Mouse (Mus musculus): Measurements from ENCODE around the gene Lrp8.

- no peak for TF ChIP-seq CTCF (IDR thresholded peaks at IDR 0.05 in 2 of 3, conservative IDR thresholded peaks at IDR 0.05 in 1 of 3; ENCODE audit: control insufficient read depth in 1 of 3, insufficient read depth in 1 of 3, low read depth in 2 of 3, low read length in 3 of 3, poor library complexity in 1 of 3, severe bottlenecking in 1 of 3)
- no peak for TF ChIP-seq ZNF384 (IDR thresholded peaks at IDR 0.05; ENCODE audit: low read depth, low read length)
- TF ChIP-seq POLR2A (IDR thresholded peaks at IDR 0.05; ENCODE audit: control insufficient read depth in 1 of 2, insufficient read depth in 1 of 2, low read depth in 1 of 2, low read length in 2 of 2, poor library complexity in 1 of 2), result no peak
Observed at GRCm38 (mm10) chr4:107906561-107906960, 104.5 kb downstream of the Lrp8 start.
